Mouse (Mus musculus) stomach, postnatal 0 days (tissue): ENCODE results near the gene BC049352. TPM values are rescaled to one million over a fixed set of nuclear protein-coding genes. Genes with fewer than 3 reads are reported as not detected.

ENCODE experiments used
- ATAC-seq: fragments of 200-750 bp; cut with Nextera tagmentation; 2 replicates; pipeline ENCODE4 v1.8.0; 2017; ENCODE audit not compliant: low FRiP score, low TSS enrichment
- DNase-seq: peaks from one replicate; pipeline ENCODE4 v3.0.0-alpha.2; 2016; ENCODE audit warnings: low spot score
- H3K27ac ChIP-seq: fragments of 300-500 bp; sonication (generic); replicated peaks from 2 replicates; pipeline ENCODE4 v1.5.1; 2014; ENCODE audit warnings: mild to moderate bottlenecking, control low read depth
- H3K27me3 ChIP-seq: fragments of 300-500 bp; sonication (generic); 2 replicates; pipeline ENCODE4 v1.6.1; 2014; ENCODE audit warnings: low read length; ENCODE audit not compliant: control insufficient read depth, insufficient read depth
- H3K36me3 ChIP-seq: fragments of 300-500 bp; sonication (generic); 2 replicates; pipeline ENCODE4 v1.6.1; 2014; ENCODE audit warnings: low read length, mixed read lengths; ENCODE audit not compliant: control insufficient read depth, insufficient read depth
- H3K4me1 ChIP-seq: fragments of 300-500 bp; sonication (generic); replicated peaks from 2 replicates; pipeline ENCODE4 v1.6.1; 2014; ENCODE audit warnings: antibody characterized with exemption; ENCODE audit not compliant: control insufficient read depth, insufficient read depth
- H3K4me2 ChIP-seq: fragments of 300-500 bp; sonication (generic); replicated peaks from 2 replicates; pipeline ENCODE4 v1.6.1; 2014; ENCODE audit warnings: low read depth, mild to moderate bottlenecking, control low read depth, moderate library complexity
- H3K4me3 ChIP-seq: fragments of 300-500 bp; sonication (generic); 2 replicates; pipeline ENCODE4 v1.5.1; 2014; ENCODE audit warnings: low read depth, low read length, control low read depth
- H3K9ac ChIP-seq: fragments of 300-500 bp; sonication (generic); 2 replicates; pipeline ENCODE4 v1.6.1; 2014; ENCODE audit warnings: mild to moderate bottlenecking, low read length, control low read depth, mixed read lengths
- H3K9me3 ChIP-seq: fragments of 300-500 bp; sonication (generic); 2 replicates; pipeline ENCODE4 v1.6.1; 2016; ENCODE audit warnings: low read length; ENCODE audit not compliant: control insufficient read depth
- CTCF ChIP-seq: IDR thresholded peaks from 2 replicates; pipeline ENCODE4 v1.5.1; 2016; ENCODE audit warnings: antibody characterized with exemption, low read depth, mild to moderate bottlenecking, moderate library complexity
- EP300 ChIP-seq: optimal IDR thresholded peaks from 2 replicates; pipeline ENCODE3; 2016; ENCODE audit warnings: antibody characterized with exemption
- WGBS: fragments of 180-500 bp; shearing (Covaris S2); extraction: QIAGEN DNeasy Blood & Tissue Kit; methylation state at CpG from one replicate; pipeline ENCODE4 v1.1.7; 2014; 5-methylcytosine and 5-hydroxymethylcytosine counted together
- polyA plus RNA-seq: library from polyadenylated mRNA; unstranded; fragments of >200 nt; fragmentation: Nextera tagmentation; extraction: Ambion mirVana; gene quantifications from 2 replicates; pipeline ENCODE4 v1.2.1, GENCODE M21; 2015

The BC049352 gene
- polyA plus RNA-seq, 1 experiment from 2014 or later, result 0.12 TPM

DNA sequence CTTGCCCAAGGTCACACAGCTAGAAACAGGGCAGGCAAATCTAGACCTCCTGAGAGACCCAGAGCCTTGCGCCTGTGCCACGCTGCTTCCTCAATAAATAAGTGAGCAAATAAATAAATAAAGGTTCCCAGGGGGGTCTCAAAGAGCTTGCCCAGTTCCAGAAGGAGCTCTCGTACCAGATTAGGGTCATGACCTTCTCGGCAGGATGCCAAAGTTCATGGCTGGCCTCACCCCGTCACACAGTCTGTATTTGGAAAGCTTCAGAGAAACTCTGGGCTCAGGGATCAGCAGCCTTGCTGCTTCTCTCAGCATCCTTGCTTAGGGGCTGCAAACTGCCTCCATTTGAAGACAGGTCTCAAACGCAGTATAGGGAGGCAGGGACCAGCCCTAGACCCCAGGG is 72.2 kb downstream of the BC049352 start:
- no peak for ATAC-seq
- 55% methylated on average over 6 of the region's 6 CpGs for WGBS
- H3K27me3 ChIP-seq, result no peaks in the 10 kb centered on the region

DNA sequence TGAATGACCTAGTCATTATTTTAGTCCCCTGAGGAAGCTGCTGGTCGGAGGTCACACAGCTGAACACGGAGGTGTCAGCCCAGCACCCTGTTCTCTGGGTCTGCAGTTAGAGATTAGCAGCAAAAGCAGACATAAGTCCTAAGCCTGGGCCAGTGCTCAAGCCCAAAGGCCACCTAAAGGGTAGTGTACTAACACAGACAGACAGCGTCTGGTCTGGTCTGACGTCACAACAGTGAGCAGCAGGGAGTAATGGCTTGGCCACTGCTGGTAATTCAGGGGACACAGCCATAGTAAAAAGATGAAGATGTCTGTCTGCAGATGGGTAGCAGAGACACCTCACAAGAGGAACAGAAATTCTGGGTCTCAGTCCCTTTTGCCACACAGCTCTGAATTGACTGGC is 72.8 kb downstream of the BC049352 start:
- no peaks in the 10 kb centered on the region for H3K9me3 ChIP-seq

More for the DNA sequence above, 72.2 kb downstream of the BC049352 start:
- Histone ChIP-seq H3K27ac (no peak overlapping the region), H3K4me2 (no peak overlapping the region), H3K9ac (no peak overlapping the region), H3K9me3 (no peaks in the 10 kb centered on the region), H3K4me3 (no peak overlapping the region), H3K36me3 (no peaks in the 10 kb centered on the region), H3K4me1 (no peaks in the 10 kb centered on the region)
- no peak for TF ChIP-seq CTCF
- TF ChIP-seq EP300, result no peak
- no peak for DNase-seq

DNA sequence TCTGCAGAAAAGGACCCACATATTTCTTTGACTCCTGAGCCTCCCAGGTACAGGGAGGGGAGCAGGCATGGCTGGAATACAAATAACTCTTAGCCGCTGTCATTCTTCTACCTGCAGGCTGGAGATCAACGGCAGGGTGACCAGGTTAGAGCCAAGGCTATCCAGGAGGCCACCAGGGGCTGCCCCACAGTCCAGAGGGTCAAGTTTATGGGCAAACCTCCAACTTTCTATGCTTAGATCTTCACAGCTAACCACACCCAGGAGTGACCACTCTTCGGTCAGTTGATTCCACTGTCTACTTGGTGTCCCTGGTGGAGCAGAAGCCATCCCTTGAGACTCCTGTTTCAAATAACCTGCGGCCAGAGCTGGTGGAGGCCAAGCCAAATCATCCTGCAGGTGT is 73.6 kb downstream of the BC049352 start:
- Histone ChIP-seq H3K9ac (no peak overlapping the region), H3K4me1 (no peaks in the 10 kb centered on the region), H3K27me3 (no peaks in the 10 kb centered on the region), H3K4me3 (no peak overlapping the region), H3K27ac (no peak overlapping the region), H3K4me2 (no peak overlapping the region), H3K36me3 (no peaks in the 10 kb centered on the region), H3K9me3 (no peaks in the 10 kb centered on the region)
- ATAC-seq, result no peak
- 79% methylated on average over 4 of the region's 4 CpGs for WGBS
- no peak for DNase-seq
- TF ChIP-seq EP300 (no peak), CTCF (no peak)

More for the DNA sequence above, 72.8 kb downstream of the BC049352 start:
- no peak for ATAC-seq
- no peak for DNase-seq
- no peak overlapping the region for H3K27ac ChIP-seq
- 61% methylated on average over 4 of the region's 4 CpGs for WGBS
- TF ChIP-seq CTCF (no peak), EP300 (no peak)
- H3K36me3 ChIP-seq, result no peaks in the 10 kb centered on the region
- H3K27me3 ChIP-seq, result no peaks in the 10 kb centered on the region
- H3K4me2 ChIP-seq, result no peak overlapping the region
- no peak overlapping the region for H3K9ac ChIP-seq
- H3K4me1 ChIP-seq, result no peaks in the 10 kb centered on the region
- no peak overlapping the region for H3K4me3 ChIP-seq

DNA sequence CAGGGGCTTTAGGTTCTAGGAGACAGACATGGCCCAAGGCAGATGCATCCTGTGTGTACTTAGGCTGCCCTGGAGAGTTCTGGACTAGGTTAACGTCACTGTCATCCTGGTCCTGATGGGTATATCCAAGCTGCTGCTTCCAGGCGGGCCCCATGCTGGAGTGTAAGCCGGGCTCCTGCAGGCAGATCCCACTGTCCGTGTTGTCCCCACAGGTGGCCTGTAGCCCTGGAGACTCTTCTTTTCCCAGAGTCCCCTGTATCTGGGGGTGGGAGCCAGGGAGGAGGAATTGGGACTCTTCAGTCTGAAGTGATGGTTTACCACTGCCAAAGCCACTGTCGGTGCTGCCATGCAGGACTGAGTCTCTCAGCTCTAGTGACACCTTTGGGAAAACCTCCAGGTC is 74.2 kb downstream of the BC049352 start:
- ATAC-seq, result no peak

GRCm38 (mm10) chr9:45259065-45259464 is 77.3 kb downstream of the BC049352 start:
- H3K27me3 ChIP-seq, result no peaks in the 10 kb centered on the region
- WGBS, result 85% methylated on average over 13 of the region's 13 CpGs
- TF ChIP-seq CTCF, result no peak
- no peak overlapping the region for H3K9ac ChIP-seq
- DNase-seq, result no peak
- H3K9me3 ChIP-seq, result no peaks in the 10 kb centered on the region
- H3K36me3 ChIP-seq, result no peaks in the 10 kb centered on the region
- ATAC-seq, result no peak
- no peaks in the 10 kb centered on the region for H3K4me1 ChIP-seq
- H3K4me3 ChIP-seq, result no peak overlapping the region
- H3K4me2 ChIP-seq, result no peak overlapping the region
- H3K27ac ChIP-seq, result no peak overlapping the region

More for the DNA sequence above, 74.2 kb downstream of the BC049352 start:
- no peaks in the 10 kb centered on the region for H3K36me3 ChIP-seq
- no peaks in the 10 kb centered on the region for H3K9me3 ChIP-seq
- H3K27ac ChIP-seq, result no peak overlapping the region
- no peak overlapping the region for H3K9ac ChIP-seq
- DNase-seq, result no peak
- H3K27me3 ChIP-seq, result no peaks in the 10 kb centered on the region
- TF ChIP-seq CTCF (no peak), EP300 (no peak)
- no peaks in the 10 kb centered on the region for H3K4me1 ChIP-seq
- 87% methylated on average over 5 of the region's 5 CpGs for WGBS
- no peak overlapping the region for H3K4me2 ChIP-seq
- no peak overlapping the region for H3K4me3 ChIP-seq

GRCm38 (mm10) chr9:45261466-45261865 is 79.7 kb downstream of the BC049352 start:
- no peaks in the 10 kb centered on the region for H3K36me3 ChIP-seq
- peak; percentile 16 for DNase-seq
- no peaks in the 10 kb centered on the region for H3K4me1 ChIP-seq
- H3K4me3 ChIP-seq, result no peak overlapping the region
- H3K4me2 ChIP-seq, result no peak overlapping the region
- no peak for ATAC-seq
- no peaks in the 10 kb centered on the region for H3K27me3 ChIP-seq
- no peak overlapping the region for H3K9ac ChIP-seq
- TF ChIP-seq EP300, result no peak
- TF ChIP-seq CTCF, result no peak
- H3K27ac ChIP-seq, result no peak overlapping the region
- 52% methylated on average over 4 of the region's 4 CpGs for WGBS
- no peaks in the 10 kb centered on the region for H3K9me3 ChIP-seq
